Mouse (Mus musculus) CD8-positive naive resting alpha-beta T cell, adult 2 months (primary cell): ENCODE data around the gene Samd8.

Source experiments
- DNase-seq, 2 experiments: peaks; one replicate each; pipeline ENCODE4 v3.0.0; 2022; ENCODE audit warnings: low read depth in 2 of 2, low spot score in 2 of 2

The Samd8 gene

GRCm38 (mm10) chr14:21824938-21825337 is 74.6 kb downstream of the Samd8 start, which contains the start of gene Vdac2:
Gene Vdac2, plus strand, starts transcription at chr14:21825238.
- no peak for DNase-seq

GRCm38 (mm10) chr14:21825786-21826491 is 75.6 kb downstream of the Samd8 start:
- DNase-seq, result no peak

- peak; percentile 95 to 98 for DNase-seq
Measured at GRCm38 (mm10) chr14:21830876-21831767, 80.8 kb downstream of the Samd8 start.

- no peak for DNase-seq
Measured at GRCm38 (mm10) chr14:21831830-21832403, 81.6 kb downstream of the Samd8 start.

GRCm38 (mm10) chr14:21838336-21839017 is 88.1 kb downstream of the Samd8 start:
- no peak for DNase-seq

- DNase-seq, result no peak
Measured at GRCm38 (mm10) chr14:21841819-21842592, 91.7 kb downstream of the Samd8 start.

GRCm38 (mm10) chr14:21843263-21843662 is 92.9 kb downstream of the Samd8 start:
- no peak for DNase-seq

- no peak for DNase-seq
Measured at GRCm38 (mm10) chr14:21846827-21847380, 96.6 kb downstream of the Samd8 start.

GRCm38 (mm10) chr14:21847381-21848165 is 97.2 kb downstream of the Samd8 start:
- peak in 1 of 2 experiments; percentile 17 for DNase-seq
